Mouse (Mus musculus): ENCODE measurements around the gene Hsp90aa1.

- TF ChIP-seq CTCF (IDR thresholded peaks at IDR 0.05; ENCODE audit: borderline replicate concordance, insufficient read depth, low read depth, low read length) (no peak), POLR2A (IDR thresholded peaks at IDR 0.05; ENCODE audit: borderline replicate concordance, insufficient read depth, low read length) (no peak)
These were observed 12.4 kb downstream of the Hsp90aa1 start for GRCm38 (mm10) chr12:110689919-110690643.
